Comparison of ENCODE assay signal across 22 mouse cellular contexts in genomic region chr2:156123731-156124130, GRCm38 (mm10).
"Had no signal": no experiment of that assay in that cellular context is flagged by ENCODE, and none has a peak within 500 bp of the region (broad histone marks: within the 10 kb centered on the region; RNA-seq: fewer than 3 reads in every experiment).

No protein-coding gene starts in this region.

- H3K4me3 ChIP-seq: layer of hippocampus, adult 2 months; limb, embryonic 10.5 days; limb, embryonic 13.5 days; liver, embryonic 12.5 days; liver, embryonic 15.5 days; lung, embryonic 15.5 days; megakaryocyte, embryonic 14.5 days; midbrain, embryonic 10.5 days; midbrain, embryonic 13.5 days; myocyte; neural tube, embryonic 13.5 days had no signal

- H3K9ac ChIP-seq: limb, embryonic 13.5 days; liver, embryonic 12.5 days; liver, embryonic 15.5 days; lung, embryonic 15.5 days; midbrain, embryonic 13.5 days; neural tube, embryonic 13.5 days had no signal

- H3K36me3 ChIP-seq: lung, embryonic 15.5 days had no signal

- H3K27me3 ChIP-seq: limb, embryonic 13.5 days; liver, embryonic 12.5 days; liver, embryonic 15.5 days; lung, embryonic 15.5 days; megakaryocyte, embryonic 14.5 days; midbrain, embryonic 13.5 days; neural tube, embryonic 13.5 days had no signal

- H3K4me1 ChIP-seq: limb, embryonic 10.5 days; limb, embryonic 13.5 days; liver, embryonic 12.5 days; liver, embryonic 15.5 days; lung, embryonic 15.5 days; megakaryocyte, embryonic 14.5 days; midbrain, embryonic 10.5 days; midbrain, embryonic 13.5 days; neural tube, embryonic 13.5 days had no signal

- H3K27ac ChIP-seq: layer of hippocampus, adult 2 months; limb, embryonic 10.5 days; limb, embryonic 13.5 days; liver, embryonic 12.5 days; liver, embryonic 15.5 days; lung, embryonic 15.5 days; midbrain, embryonic 10.5 days; midbrain, embryonic 13.5 days; neural tube, embryonic 13.5 days had no signal

- DNase-seq: layer of hippocampus, adult 9-11 months; liver; lung, adult 18-20 months; lung, postnatal 10 days; lung, postnatal 36 days; thymus, adult 2 months; thymus, postnatal 14 days; thymus, postnatal 4 days had no signal

- ATAC-seq: hindbrain, embryonic 16.5 days; intestine, embryonic 16.5 days; liver, embryonic 12.5 days; midbrain, embryonic 13.5 days; midbrain, embryonic 16.5 days had no signal

- H3K9me3 ChIP-seq: limb, embryonic 10.5 days; limb, embryonic 13.5 days; liver, embryonic 12.5 days; liver, embryonic 15.5 days; lung, embryonic 15.5 days; megakaryocyte, embryonic 14.5 days; midbrain, embryonic 10.5 days; midbrain, embryonic 13.5 days; neural tube, embryonic 13.5 days had no signal

- H3K4me2 ChIP-seq: limb, embryonic 13.5 days; liver, embryonic 12.5 days; liver, embryonic 15.5 days; lung, embryonic 15.5 days; midbrain, embryonic 13.5 days; neural tube, embryonic 13.5 days had no signal
